Mouse (Mus musculus) stomach, embryonic 16.5 days (tissue): ENCODE results near the gene Bmpr1b. TPM values are rescaled to one million over a fixed set of nuclear protein-coding genes. Genes with fewer than 3 reads are reported as not detected.

Source experiments
- ATAC-seq: fragments of 200-750 bp; cut with Nextera tagmentation; 2 replicates; pipeline ENCODE4 v1.8.0; 2017; ENCODE audit warnings: moderate number of reproducible peaks, moderate TSS enrichment; ENCODE audit not compliant: insufficient read depth, low FRiP score
- H3K27ac ChIP-seq: fragments of 300-500 bp; sonication (generic); 2 replicates; pipeline ENCODE4 v1.5.1; 2014; ENCODE audit warnings: low read length
- H3K27me3 ChIP-seq: fragments of 300-500 bp; sonication (generic); 2 replicates; pipeline ENCODE4 v1.6.1; 2014; ENCODE audit warnings: low read length, control low read depth, mixed read lengths; ENCODE audit not compliant: control insufficient read depth, insufficient read depth
- H3K36me3 ChIP-seq: fragments of 300-500 bp; sonication (generic); 2 replicates; pipeline ENCODE4 v1.6.1; 2014; ENCODE audit warnings: low read length; ENCODE audit not compliant: control insufficient read depth, insufficient read depth
- H3K4me1 ChIP-seq: fragments of 300-500 bp; sonication (generic); 2 replicates; pipeline ENCODE4 v1.6.1; 2014; ENCODE audit warnings: low read length, control low read depth, mixed read lengths; ENCODE audit not compliant: control insufficient read depth, insufficient read depth
- H3K4me2 ChIP-seq: fragments of 300-500 bp; sonication (generic); 2 replicates; pipeline ENCODE4 v1.6.1; 2014; ENCODE audit warnings: low read depth, low read length, mixed read lengths
- H3K4me3 ChIP-seq: fragments of 300-500 bp; sonication (generic); replicated peaks from 2 replicates; pipeline ENCODE4 v1.5.1; 2014; ENCODE audit warnings: mild to moderate bottlenecking, low read length
- H3K9ac ChIP-seq: fragments of 300-500 bp; sonication (generic); 2 replicates; pipeline ENCODE4 v1.6.1; 2014; ENCODE audit warnings: low read length
- H3K9me3 ChIP-seq: fragments of 300-500 bp; sonication (generic); replicated peaks from 2 replicates; pipeline ENCODE4 v1.6.1; 2016; ENCODE audit warnings: low read length, control low read depth; ENCODE audit not compliant: control insufficient read depth
- WGBS: fragments of 180-500 bp; shearing (Covaris S2); extraction: QIAGEN DNeasy Blood & Tissue Kit; methylation state at CpG from one replicate; pipeline ENCODE4 v1.1.7; 2014; 5-methylcytosine and 5-hydroxymethylcytosine counted together
- polyA plus RNA-seq: library from polyadenylated mRNA; unstranded; fragments of >200 nt; fragmentation: Nextera tagmentation; extraction: Ambion mirVana; gene quantifications from 2 replicates; pipeline ENCODE4 v1.2.1, GENCODE M21; 2015

The Bmpr1b gene
- polyA plus RNA-seq, 1 experiment from 2014 or later, result 8.5 TPM

GRCm38 (mm10) chr3:141897698-141898097 lies 271.5 kb downstream of the Bmpr1b start:
- no peak overlapping the region for H3K9ac ChIP-seq
- H3K4me3 ChIP-seq, result no peak overlapping the region
- no peak overlapping the region for H3K27ac ChIP-seq
- H3K27me3 ChIP-seq, result no peaks in the 10 kb centered on the region
- H3K36me3 ChIP-seq, result no peaks in the 10 kb centered on the region
- 79% methylated on average over 4 of the region's 4 CpGs for WGBS
- H3K9me3 ChIP-seq, result peaks cover 4% of the 10 kb centered on the region; the same call in 1 of the 2 replicates
- no peak for ATAC-seq
- no peak overlapping the region for H3K4me2 ChIP-seq
- H3K4me1 ChIP-seq, result peaks cover 2% of the 10 kb centered on the region; the same call in 1 of the 2 replicates

- Histone ChIP-seq H3K9me3 (peaks cover 4% of the 10 kb centered on the region; the same call in 1 of the 2 replicates), H3K9ac (no peak overlapping the region), H3K4me3 (no peak overlapping the region), H3K4me1 (peaks cover 2% of the 10 kb centered on the region; the same call in 1 of the 2 replicates), H3K4me2 (no peak overlapping the region), H3K27ac (no peak overlapping the region), H3K27me3 (no peaks in the 10 kb centered on the region), H3K36me3 (no peaks in the 10 kb centered on the region)
- no peak for ATAC-seq
- 35% methylated on average over 4 of the region's 4 CpGs for WGBS
Observed at GRCm38 (mm10) chr3:141896870-141897554, 272.2 kb downstream of the Bmpr1b start.

GRCm38 (mm10) chr3:141895096-141895495 lies 274.1 kb downstream of the Bmpr1b start:
- no peaks in the 10 kb centered on the region for H3K36me3 ChIP-seq
- H3K27ac ChIP-seq, result no peak overlapping the region
- no peaks in the 10 kb centered on the region for H3K27me3 ChIP-seq
- no peak overlapping the region for H3K9ac ChIP-seq
- H3K4me3 ChIP-seq, result no peak overlapping the region
- H3K9me3 ChIP-seq, result peaks cover under 1% of the 10 kb centered on the region; the same call in 1 of the 2 replicates
- no peak overlapping the region for H3K4me2 ChIP-seq
- WGBS, result 27% methylated on average over 5 of the region's 5 CpGs
- peak; percentile 71; the same call in 1 of the 2 replicates for ATAC-seq
- peaks cover 5% of the 10 kb centered on the region; the same call in 1 of the 2 replicates for H3K4me1 ChIP-seq

- no peak for ATAC-seq
- Histone ChIP-seq H3K4me1 (peaks cover 3% of the 10 kb centered on the region; the same call in 1 of the 2 replicates), H3K9ac (no peak overlapping the region), H3K4me2 (no peak overlapping the region), H3K4me3 (no peak overlapping the region), H3K36me3 (no peaks in the 10 kb centered on the region), H3K9me3 (no peaks in the 10 kb centered on the region), H3K27me3 (no peaks in the 10 kb centered on the region), H3K27ac (peak overlapping the region; percentile 23; the same call in 1 of the 2 replicates)
- 19% methylated on average over 4 of the region's 4 CpGs for WGBS
Observed at GRCm38 (mm10) chr3:141890668-141891067, 278.6 kb downstream of the Bmpr1b start.

GRCm38 (mm10) chr3:141887476-141888274 lies 281.6 kb downstream of the Bmpr1b start:
- Histone ChIP-seq H3K27ac (no peak overlapping the region), H3K27me3 (no peaks in the 10 kb centered on the region), H3K9me3 (no peaks in the 10 kb centered on the region), H3K4me2 (no peak overlapping the region), H3K36me3 (no peaks in the 10 kb centered on the region), H3K4me3 (no peak overlapping the region), H3K4me1 (peaks cover 3% of the 10 kb centered on the region; the same call in 1 of the 2 replicates), H3K9ac (no peak overlapping the region)
- no peak for ATAC-seq
- 45% methylated on average over 4 of the region's 4 CpGs for WGBS

- Histone ChIP-seq H3K4me1 (no peaks in the 10 kb centered on the region), H3K9me3 (no peaks in the 10 kb centered on the region), H3K4me3 (no peak overlapping the region), H3K9ac (no peak overlapping the region), H3K4me2 (no peak overlapping the region), H3K27me3 (no peaks in the 10 kb centered on the region), H3K36me3 (no peaks in the 10 kb centered on the region), H3K27ac (no peak overlapping the region)
- 94% methylated on average over 5 of the region's 5 CpGs for WGBS
- no peak for ATAC-seq
Observed at GRCm38 (mm10) chr3:141884190-141884589, 285.0 kb downstream of the Bmpr1b start.

GRCm38 (mm10) chr3:141882496-141882895 lies 286.7 kb downstream of the Bmpr1b start:
- no peak overlapping the region for H3K9ac ChIP-seq
- no peaks in the 10 kb centered on the region for H3K4me1 ChIP-seq
- H3K4me3 ChIP-seq, result no peak overlapping the region
- H3K36me3 ChIP-seq, result no peaks in the 10 kb centered on the region
- H3K9me3 ChIP-seq, result no peaks in the 10 kb centered on the region
- H3K4me2 ChIP-seq, result no peak overlapping the region
- no peak overlapping the region for H3K27ac ChIP-seq
- WGBS, result 72% methylated on average over 2 of the region's 2 CpGs
- H3K27me3 ChIP-seq, result no peaks in the 10 kb centered on the region
- ATAC-seq, result no peak

GRCm38 (mm10) chr3:141872337-141873042 lies 296.7 kb downstream of the Bmpr1b start:
- H3K9ac ChIP-seq, result no peak overlapping the region
- H3K27ac ChIP-seq, result no peak overlapping the region
- no peaks in the 10 kb centered on the region for H3K36me3 ChIP-seq
- no peaks in the 10 kb centered on the region; the same call in 1 of the 2 replicates for H3K9me3 ChIP-seq
- no peaks in the 10 kb centered on the region for H3K4me1 ChIP-seq
- no peak overlapping the region for H3K4me2 ChIP-seq
- H3K27me3 ChIP-seq, result no peaks in the 10 kb centered on the region
- WGBS, result 74% methylated on average over 10 of the region's 10 CpGs
- ATAC-seq, result no peak
- no peak overlapping the region for H3K4me3 ChIP-seq
